Mouse (Mus musculus): ENCODE results near the gene Cnn3. TPM values are rescaled to one million over a fixed set of nuclear protein-coding genes. Genes with fewer than 3 reads are reported as not detected.

Gene Cnn3
- total and polyA plus RNA-seq, 3 experiments: 37.8 to 45.4 (median 40.2) TPM

- no peak overlapping the region for H3K9ac ChIP-seq (ENCODE audit: low read depth, low read length)
- H3K27me3 ChIP-seq (ENCODE audit: control insufficient read depth, insufficient read depth, low read length): no peaks in the 10 kb centered on the region
- intact Hi-C loops (cut with DNase I): no loop called here
- TF ChIP-seq POLR2A (IDR thresholded peaks at IDR 0.05; ENCODE audit: insufficient read depth, low read depth, low read length): no peak
- no peak for TF ChIP-seq EP300 (IDR thresholded peaks at IDR 0.05; ENCODE audit: insufficient read depth, low read depth, low read length)
- no peak for TF ChIP-seq CTCF (IDR thresholded peaks at IDR 0.05)
- 36% methylated on average over 17 of the region's 17 CpGs for WGBS
- peak overlapping the region; percentile 61 for H3K27ac ChIP-seq
- no peaks in the 10 kb centered on the region for H3K36me3 ChIP-seq (ENCODE audit: control insufficient read depth, insufficient read depth, low read length)
- H3K4me3 ChIP-seq: peak overlapping the region; percentile 32; the same call in 1 of the 2 replicates
- peaks cover 2% of the 10 kb centered on the region for H3K4me1 ChIP-seq (ENCODE audit: control insufficient read depth, insufficient read depth, low read length)
- DNase-seq: peak; percentile 30 to 31
- no peaks in the 10 kb centered on the region for H3K79me2 ChIP-seq (replicated peaks; ENCODE audit: control insufficient read depth, insufficient read depth, low read length)
These were observed 36.3 kb upstream of the Cnn3 start for GRCm38 (mm10) chr3:121389860-121390530.

DNA sequence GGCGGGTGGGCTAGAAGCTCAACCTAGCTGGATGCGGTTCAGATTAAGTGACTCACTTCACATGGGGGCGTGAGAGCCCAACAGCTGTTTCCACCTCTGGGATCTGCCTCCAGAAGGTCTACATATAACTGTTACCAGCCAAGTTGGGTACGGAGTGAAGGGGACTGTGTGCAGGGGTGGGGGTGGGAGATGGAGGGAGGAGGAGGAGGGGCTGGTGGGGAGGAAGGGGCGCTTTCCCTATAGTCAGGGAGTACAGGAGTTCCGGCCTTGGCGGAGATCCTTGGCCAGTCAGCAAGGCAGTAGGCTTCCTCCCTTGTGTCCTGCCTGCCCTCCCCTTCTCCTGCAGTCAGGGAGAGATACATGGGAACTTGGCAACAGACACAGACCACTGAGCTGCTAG lies 35.6 kb upstream of the Cnn3 start:
- Histone ChIP-seq H3K4me1 (ENCODE audit: control insufficient read depth, insufficient read depth, low read length) (peaks cover 2% of the 10 kb centered on the region), H3K4me3 (no peak overlapping the region), H3K79me2 (replicated peaks; ENCODE audit: control insufficient read depth, insufficient read depth, low read length) (no peaks in the 10 kb centered on the region), H3K36me3 (ENCODE audit: control insufficient read depth, insufficient read depth, low read length) (no peaks in the 10 kb centered on the region), H3K27me3 (ENCODE audit: control insufficient read depth, insufficient read depth, low read length) (no peaks in the 10 kb centered on the region), H3K27ac (no peak overlapping the region), H3K9ac (ENCODE audit: low read depth, low read length) (no peak overlapping the region)
- DNase-seq: peak; percentile 27 to 39
- 35% methylated on average over 7 of the region's 7 CpGs for WGBS
- TF ChIP-seq EP300 (IDR thresholded peaks at IDR 0.05; ENCODE audit: insufficient read depth, low read depth, low read length) (no peak), CTCF (IDR thresholded peaks at IDR 0.05) (no peak), POLR2A (IDR thresholded peaks at IDR 0.05; ENCODE audit: insufficient read depth, low read depth, low read length) (no peak)
- intact Hi-C loops (cut with DNase I): no loop called here

DNA sequence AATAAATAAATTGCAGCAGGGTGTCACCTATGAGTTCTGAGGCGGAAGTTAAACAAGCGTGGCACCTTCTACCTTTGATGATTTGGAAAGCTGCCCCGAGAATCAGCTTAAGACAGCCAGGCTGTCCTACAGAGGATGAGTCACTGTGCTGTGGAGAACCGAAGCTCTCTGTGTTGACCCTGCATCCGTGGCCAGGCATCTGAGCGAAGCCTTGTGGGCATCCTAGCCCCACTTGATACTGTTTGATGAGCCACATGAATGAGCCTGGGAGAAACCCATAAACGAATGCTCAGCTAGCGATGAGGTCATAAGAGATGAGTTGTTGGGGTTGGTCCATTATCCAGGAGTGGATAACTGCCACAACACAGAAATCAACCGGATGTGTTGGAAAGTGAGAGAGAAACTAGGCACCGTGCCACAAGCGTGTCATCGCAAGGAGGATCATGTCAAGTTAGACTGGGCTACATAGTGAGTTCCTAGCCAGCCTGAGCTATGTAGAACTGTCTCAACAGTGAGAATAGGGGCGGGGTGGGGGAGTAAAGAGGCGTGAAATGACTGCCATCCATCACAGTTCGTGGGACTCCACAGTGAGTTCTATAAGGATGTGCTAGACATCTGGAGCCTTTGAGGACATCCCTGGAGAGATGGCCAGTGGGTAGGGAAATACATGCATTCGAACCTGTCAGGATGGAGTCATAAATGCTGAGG lies 30.6 kb upstream of the Cnn3 start:
- H3K36me3 ChIP-seq (ENCODE audit: control insufficient read depth, insufficient read depth, low read length): no peaks in the 10 kb centered on the region
- TF ChIP-seq CTCF (IDR thresholded peaks at IDR 0.05) (no peak), EP300 (IDR thresholded peaks at IDR 0.05; ENCODE audit: insufficient read depth, low read depth, low read length) (no peak), POLR2A (IDR thresholded peaks at IDR 0.05; ENCODE audit: insufficient read depth, low read depth, low read length) (no peak)
- H3K4me3 ChIP-seq: no peak overlapping the region
- WGBS: 73% methylated on average over 16 of the region's 16 CpGs
- DNase-seq: peak in 1 of 2 experiments; percentile 23
- H3K27ac ChIP-seq: no peak overlapping the region
- intact Hi-C loops (cut with DNase I): no loop called here
- H3K79me2 ChIP-seq (replicated peaks; ENCODE audit: control insufficient read depth, insufficient read depth, low read length): no peaks in the 10 kb centered on the region
- H3K27me3 ChIP-seq (ENCODE audit: control insufficient read depth, insufficient read depth, low read length): no peaks in the 10 kb centered on the region
- H3K4me1 ChIP-seq (ENCODE audit: control insufficient read depth, insufficient read depth, low read length): peaks cover 2% of the 10 kb centered on the region
- H3K9ac ChIP-seq (ENCODE audit: low read depth, low read length): no peak overlapping the region

DNA sequence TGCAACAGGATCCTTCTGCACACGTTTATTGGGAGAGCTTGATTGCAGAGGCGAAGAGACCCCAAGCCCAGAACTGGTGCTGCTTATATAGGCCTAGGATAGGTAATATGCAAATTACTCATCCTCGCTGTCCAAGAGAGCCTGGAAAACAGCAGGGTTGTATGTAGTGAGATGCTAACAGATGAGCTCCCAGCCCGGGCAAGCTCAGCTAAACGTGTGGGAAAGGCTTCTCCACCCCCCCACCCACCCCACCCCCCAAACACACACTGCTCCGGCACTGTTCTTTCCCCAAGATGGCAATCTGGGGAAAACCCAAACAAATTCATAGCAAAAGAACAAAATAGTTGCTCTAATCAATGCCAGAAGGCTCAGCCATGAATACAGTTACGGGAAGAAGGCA lies 29.7 kb upstream of the Cnn3 start:
- WGBS: 85% methylated on average over 7 of the region's 7 CpGs
- H3K27ac ChIP-seq: no peak overlapping the region
- no peaks in the 10 kb centered on the region for H3K4me1 ChIP-seq (ENCODE audit: control insufficient read depth, insufficient read depth, low read length)
- TF ChIP-seq POLR2A (IDR thresholded peaks at IDR 0.05; ENCODE audit: insufficient read depth, low read depth, low read length) (no peak), EP300 (IDR thresholded peaks at IDR 0.05; ENCODE audit: insufficient read depth, low read depth, low read length) (no peak), CTCF (IDR thresholded peaks at IDR 0.05) (no peak)
- H3K4me3 ChIP-seq: no peak overlapping the region
- no peak for DNase-seq
- H3K79me2 ChIP-seq (replicated peaks; ENCODE audit: control insufficient read depth, insufficient read depth, low read length): no peaks in the 10 kb centered on the region
- H3K9ac ChIP-seq (ENCODE audit: low read depth, low read length): no peak overlapping the region
- intact Hi-C loops (cut with DNase I): no loop called here
- H3K36me3 ChIP-seq (ENCODE audit: control insufficient read depth, insufficient read depth, low read length): no peaks in the 10 kb centered on the region
- H3K27me3 ChIP-seq (ENCODE audit: control insufficient read depth, insufficient read depth, low read length): no peaks in the 10 kb centered on the region

GRCm38 (mm10) chr3:121397007-121397406 lies 29.3 kb upstream of the Cnn3 start:
- no peak for TF ChIP-seq POLR2A (IDR thresholded peaks at IDR 0.05; ENCODE audit: insufficient read depth, low read depth, low read length)
- no peak for TF ChIP-seq EP300 (IDR thresholded peaks at IDR 0.05; ENCODE audit: insufficient read depth, low read depth, low read length)
- TF ChIP-seq CTCF (IDR thresholded peaks at IDR 0.05): no peak
- H3K4me3 ChIP-seq: no peak overlapping the region
- WGBS: 85% methylated on average over 6 of the region's 6 CpGs

DNA sequence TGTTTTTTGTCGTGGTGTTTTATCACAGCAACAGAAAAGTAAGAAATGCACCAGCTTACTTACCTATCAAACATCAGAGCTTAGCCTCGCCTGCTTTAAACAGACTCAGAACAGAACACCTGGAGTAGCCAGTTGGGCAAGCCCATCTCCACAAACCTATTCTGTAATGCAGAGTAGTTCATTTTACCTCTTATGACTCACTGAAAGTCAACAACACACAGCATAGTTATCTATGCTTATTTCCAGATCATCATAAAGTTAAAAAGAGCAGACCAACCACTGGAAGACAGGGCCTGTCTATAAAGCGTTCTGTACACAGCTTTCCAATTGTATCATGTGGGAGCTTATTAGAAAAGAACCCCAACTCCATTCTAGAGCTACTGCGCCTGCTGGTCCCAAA lies 24.9 kb upstream of the Cnn3 start:
- no peak for DNase-seq
- no peak overlapping the region for H3K4me3 ChIP-seq
- TF ChIP-seq CTCF (IDR thresholded peaks at IDR 0.05): no peak
- no peak for TF ChIP-seq EP300 (IDR thresholded peaks at IDR 0.05; ENCODE audit: insufficient read depth, low read depth, low read length)
- TF ChIP-seq POLR2A (IDR thresholded peaks at IDR 0.05; ENCODE audit: insufficient read depth, low read depth, low read length): no peak
- no peaks in the 10 kb centered on the region for H3K79me2 ChIP-seq (replicated peaks; ENCODE audit: control insufficient read depth, insufficient read depth, low read length)
- H3K9ac ChIP-seq (ENCODE audit: low read depth, low read length): no peak overlapping the region
- H3K27me3 ChIP-seq (ENCODE audit: control insufficient read depth, insufficient read depth, low read length): no peaks in the 10 kb centered on the region
- intact Hi-C loops (cut with DNase I): no loop called here
- H3K36me3 ChIP-seq (ENCODE audit: control insufficient read depth, insufficient read depth, low read length): no peaks in the 10 kb centered on the region
- H3K4me1 ChIP-seq (ENCODE audit: control insufficient read depth, insufficient read depth, low read length): no peaks in the 10 kb centered on the region
- H3K27ac ChIP-seq: no peak overlapping the region
- 75% methylated on average over 4 of the region's 4 CpGs for WGBS

More at GRCm38 (mm10) chr3:121397007-121397406, 29.3 kb upstream of the Cnn3 start:
- no peaks in the 10 kb centered on the region for H3K27me3 ChIP-seq (ENCODE audit: control insufficient read depth, insufficient read depth, low read length)
- no peak overlapping the region for H3K27ac ChIP-seq
- H3K79me2 ChIP-seq (replicated peaks; ENCODE audit: control insufficient read depth, insufficient read depth, low read length): no peaks in the 10 kb centered on the region
- DNase-seq: no peak
- intact Hi-C loops (cut with DNase I): no loop called here
- no peak overlapping the region for H3K9ac ChIP-seq (ENCODE audit: low read depth, low read length)
- no peaks in the 10 kb centered on the region for H3K4me1 ChIP-seq (ENCODE audit: control insufficient read depth, insufficient read depth, low read length)
- no peaks in the 10 kb centered on the region for H3K36me3 ChIP-seq (ENCODE audit: control insufficient read depth, insufficient read depth, low read length)
